Mouse (Mus musculus) CH12.LX (cell line): ENCODE data around the gene Stau1. TPM values are rescaled to one million over a fixed set of nuclear protein-coding genes. Genes with fewer than 3 reads are reported as not detected.

Source experiments
- DNase-seq: peaks from one replicate; pipeline ENCODE4 v3.0.0-alpha.2; 2013; ENCODE audit errors: extremely low read depth
- H3K27ac ChIP-seq: 2 replicates; pipeline ENCODE4 v1.5.1; 2012; ENCODE audit warnings: low read depth, mild to moderate bottlenecking, control low read depth, moderate library complexity; ENCODE audit not compliant: insufficient read depth
- H3K27me3 ChIP-seq: replicated peaks from 2 replicates; pipeline ENCODE3; 2012; ENCODE audit warnings: inconsistent platforms
- H3K36me3 ChIP-seq, 2 experiments: replicated peaks in 1 of 2; 2 replicates each; pipeline versions ENCODE3 to v1.6.1; 2012; ENCODE audit warnings: inconsistent platforms in 1 of 2, low read length in 1 of 2, mild to moderate bottlenecking in 1 of 2, mixed read lengths in 1 of 2, moderate library complexity in 1 of 2; ENCODE audit not compliant: control insufficient read depth in 1 of 2, insufficient read depth in 1 of 2
- H3K4me1 ChIP-seq, 2 experiments: 2 replicates each; pipeline ENCODE4 v1.6.1; 2012; ENCODE audit warnings: inconsistent platforms in 1 of 2, moderate library complexity in 1 of 2; ENCODE audit not compliant: insufficient read depth in 2 of 2, control insufficient read depth in 1 of 2
- H3K4me2 ChIP-seq: 2 replicates; pipeline ENCODE4 v1.6.1; 2012; ENCODE audit warnings: low read depth, mild to moderate bottlenecking, control low read depth; ENCODE audit not compliant: poor library complexity, insufficient read depth, severe bottlenecking
- H3K4me3 ChIP-seq, 3 experiments: fragments of 150-350 bp in 1 of 3; sonication (generic) in 1 of 3; replicated peaks in 1 of 3; 2 replicates each; pipeline versions ENCODE3 to v1.5.1; 2011 to 2012; ENCODE audit warnings: low read depth in 2 of 3, low read length in 2 of 3, mild to moderate bottlenecking in 2 of 3, moderate library complexity in 2 of 3, control low read depth in 1 of 3, improper control_type of control experiment in 1 of 3, inconsistent platforms in 1 of 3, mixed read lengths in 1 of 3; ENCODE audit not compliant: poor library complexity in 1 of 3
- H3K79me2 ChIP-seq: replicated peaks from 2 replicates; pipeline ENCODE4 v1.6.1; 2012; ENCODE audit warnings: mild to moderate bottlenecking, moderate library complexity; ENCODE audit not compliant: control insufficient read depth, poor library complexity, insufficient read depth, severe bottlenecking; ENCODE audit errors: extremely low read depth
- H3K9ac ChIP-seq: 2 replicates; pipeline ENCODE4 v1.6.1; 2012; ENCODE audit warnings: low read depth, mild to moderate bottlenecking, control low read depth, moderate library complexity; ENCODE audit not compliant: insufficient read depth
- H3K9me3 ChIP-seq: replicated peaks from 2 replicates; pipeline ENCODE3; 2012; ENCODE audit warnings: low read length, inconsistent platforms, mixed read lengths
- BHLHE40 ChIP-seq: IDR thresholded peaks from 2 replicates; pipeline ENCODE4 v1.6.1; 2011; ENCODE audit warnings: mild to moderate bottlenecking, low read depth, low read length, improper control_type of control experiment
- CHD1 ChIP-seq: IDR thresholded peaks from 2 replicates; pipeline ENCODE4 v1.6.1; 2012; ENCODE audit warnings: low read depth, low read length, improper control_type of control experiment, inconsistent platforms
- CHD2 ChIP-seq: IDR thresholded peaks from 2 replicates; pipeline ENCODE4 v1.6.1; 2011; ENCODE audit warnings: low read length, improper control_type of control experiment
- CTCF ChIP-seq, 2 experiments: IDR thresholded peaks in 1 of 2; conservative IDR thresholded peaks in 1 of 2; 2 replicates each; pipeline ENCODE4 v1.5.1; 2011 to 2012; ENCODE audit warnings: low read depth in 2 of 2, low read length in 2 of 2, improper control_type of control experiment in 1 of 2, inconsistent platforms in 1 of 2, mild to moderate bottlenecking in 1 of 2, moderate library complexity in 1 of 2
- E2F4 ChIP-seq: IDR thresholded peaks from 2 replicates; pipeline ENCODE4 v1.6.1; 2011; ENCODE audit warnings: low read depth, low read length, improper control_type of control experiment; ENCODE audit not compliant: insufficient replicate concordance
- ELF1 ChIP-seq: IDR thresholded peaks from 2 replicates; pipeline ENCODE4 v1.6.1; 2014; ENCODE audit warnings: low read depth, mild to moderate bottlenecking, inconsistent platforms, low read length, improper control_type of control experiment
- EP300 ChIP-seq: IDR thresholded peaks from 2 replicates; pipeline ENCODE4 v1.6.1; 2011; ENCODE audit warnings: low read length, improper control_type of control experiment
- ETS1 ChIP-seq: conservative IDR thresholded peaks from 2 replicates; pipeline ENCODE4 v1.6.1; 2012; ENCODE audit warnings: low read depth, mild to moderate bottlenecking, inconsistent platforms, low read length, improper control_type of control experiment, moderate library complexity
- GABPA ChIP-seq: IDR thresholded peaks from 2 replicates; pipeline ENCODE4 v1.6.1; 2012; ENCODE audit warnings: low read depth, low read length, improper control_type of control experiment, inconsistent platforms; ENCODE audit not compliant: insufficient replicate concordance
- HCFC1 ChIP-seq: IDR thresholded peaks from 2 replicates; pipeline ENCODE4 v1.6.1; 2012; ENCODE audit warnings: low read depth, mild to moderate bottlenecking, inconsistent platforms, low read length, improper control_type of control experiment
- IRF4 ChIP-seq: IDR thresholded peaks from 2 replicates; pipeline ENCODE4 v1.6.1; 2014; ENCODE audit warnings: low read depth, mild to moderate bottlenecking, inconsistent platforms, low read length, improper control_type of control experiment
- JUN ChIP-seq: IDR thresholded peaks from 2 replicates; pipeline ENCODE4 v1.6.1; 2011; ENCODE audit warnings: low read depth, mild to moderate bottlenecking, low read length, improper control_type of control experiment, moderate library complexity; ENCODE audit not compliant: insufficient read depth
- JUND ChIP-seq: conservative IDR thresholded peaks from 2 replicates; pipeline ENCODE4 v1.6.1; 2011; ENCODE audit warnings: low read depth, low read length, improper control_type of control experiment
- KAT2A ChIP-seq: IDR thresholded peaks from 2 replicates; pipeline ENCODE4 v1.6.1; 2012; ENCODE audit warnings: low read length, improper control_type of control experiment, inconsistent platforms; ENCODE audit not compliant: insufficient replicate concordance
- MAFK ChIP-seq: IDR thresholded peaks from 2 replicates; pipeline ENCODE4 v1.6.1; 2011; ENCODE audit warnings: low read length, improper control_type of control experiment; ENCODE audit not compliant: insufficient replicate concordance
- MAX ChIP-seq: IDR thresholded peaks from 2 replicates; pipeline ENCODE4 v1.6.1; 2011; ENCODE audit warnings: low read length, improper control_type of control experiment
- MAZ ChIP-seq: IDR thresholded peaks from 2 replicates; pipeline ENCODE4 v1.6.1; 2012; ENCODE audit warnings: low read depth, mild to moderate bottlenecking, inconsistent platforms, low read length, improper control_type of control experiment, moderate library complexity
- MEF2A ChIP-seq: IDR thresholded peaks from 2 replicates; pipeline ENCODE4 v1.6.1; 2014; ENCODE audit warnings: low read depth, mild to moderate bottlenecking, inconsistent platforms, low read length, improper control_type of control experiment, borderline replicate concordance
- MXI1 ChIP-seq: IDR thresholded peaks from 2 replicates; pipeline ENCODE4 v1.6.1; 2011; ENCODE audit warnings: mild to moderate bottlenecking, low read depth, low read length, improper control_type of control experiment
- MYC ChIP-seq: IDR thresholded peaks from 2 replicates; pipeline ENCODE4 v1.6.1; 2011; ENCODE audit warnings: low read depth, mild to moderate bottlenecking, improper control_type of control experiment, low read length
- NELFE ChIP-seq: IDR thresholded peaks from 2 replicates; pipeline ENCODE4 v1.6.1; 2011; ENCODE audit warnings: low read depth, low read length, improper control_type of control experiment
- NRF1 ChIP-seq: IDR thresholded peaks from 2 replicates; pipeline ENCODE4 v1.6.1; 2014; ENCODE audit warnings: low read depth, mild to moderate bottlenecking, inconsistent platforms, low read length, improper control_type of control experiment, moderate library complexity
- PAX5 ChIP-seq: IDR thresholded peaks from 2 replicates; pipeline ENCODE4 v1.6.1; 2012; ENCODE audit warnings: low read length, inconsistent platforms, mixed read lengths
- POLR2A ChIP-seq: IDR thresholded peaks from 2 replicates; pipeline ENCODE4 v1.6.1; 2011; ENCODE audit warnings: low read depth, mild to moderate bottlenecking, improper control_type of control experiment, low read length
- POLR2AphosphoS2 ChIP-seq: IDR thresholded peaks from 2 replicates; pipeline ENCODE4 v1.6.1; 2011; ENCODE audit warnings: low read depth, low read length, improper control_type of control experiment
- RAD21 ChIP-seq: IDR thresholded peaks from 2 replicates; pipeline ENCODE4 v1.6.1; 2011; ENCODE audit warnings: low read depth, mild to moderate bottlenecking, low read length, improper control_type of control experiment, moderate library complexity
- RCOR1 ChIP-seq: conservative IDR thresholded peaks from 2 replicates; pipeline ENCODE4 v1.6.1; 2012; ENCODE audit warnings: low read depth, mild to moderate bottlenecking, inconsistent platforms, low read length, improper control_type of control experiment
- SIN3A ChIP-seq: IDR thresholded peaks from 2 replicates; pipeline ENCODE4 v1.6.1; 2012; ENCODE audit warnings: low read length, improper control_type of control experiment, inconsistent platforms
- SMC3 ChIP-seq: IDR thresholded peaks from 2 replicates; pipeline ENCODE4 v1.6.1; 2011; ENCODE audit warnings: low read depth, low read length, improper control_type of control experiment
- TBP ChIP-seq: conservative IDR thresholded peaks from 2 replicates; pipeline ENCODE4 v1.6.1; 2011; ENCODE audit warnings: low read depth, low read length, improper control_type of control experiment
- TCF12 ChIP-seq: IDR thresholded peaks from 2 replicates; pipeline ENCODE4 v1.6.1; 2014; ENCODE audit warnings: low read depth, mild to moderate bottlenecking, inconsistent platforms, low read length, improper control_type of control experiment
- UBTF ChIP-seq: IDR thresholded peaks from 2 replicates; pipeline ENCODE4 v1.6.1; 2012; ENCODE audit warnings: low read depth, mild to moderate bottlenecking, inconsistent platforms, low read length, improper control_type of control experiment, moderate library complexity
- USF1 ChIP-seq: IDR thresholded peaks from 2 replicates; pipeline ENCODE4 v1.6.1; 2014; ENCODE audit warnings: low read depth, mild to moderate bottlenecking, inconsistent platforms, low read length, improper control_type of control experiment
- USF2 ChIP-seq: conservative IDR thresholded peaks from 2 replicates; pipeline ENCODE4 v1.6.1; 2011; ENCODE audit warnings: low read depth, low read length, improper control_type of control experiment
- ZC3H11A ChIP-seq: IDR thresholded peaks from 2 replicates; pipeline ENCODE4 v1.6.1; 2012; ENCODE audit warnings: low read depth, mild to moderate bottlenecking, inconsistent platforms, low read length, improper control_type of control experiment
- ZKSCAN1 ChIP-seq: IDR thresholded peaks from 2 replicates; pipeline ENCODE4 v1.6.1; 2012; ENCODE audit warnings: low read depth, inconsistent platforms, low read length, improper control_type of control experiment, borderline replicate concordance
- ZMIZ1 ChIP-seq: IDR thresholded peaks from 2 replicates; pipeline ENCODE4 v1.6.1; 2012; ENCODE audit warnings: low read depth, mild to moderate bottlenecking, inconsistent platforms, low read length, improper control_type of control experiment
- ZNF384 ChIP-seq: IDR thresholded peaks from 2 replicates; pipeline ENCODE4 v1.6.1; 2012; ENCODE audit warnings: low read depth, low read length, improper control_type of control experiment, inconsistent platforms
- dilution Hi-C: fragments of 300-500 bp; cut with MboI; formaldehyde crosslinking; loops from 2 replicates; pipeline ENCODE4 v1.14.3; 2020; ENCODE audit warnings: low sequenced_read_pairs; ENCODE audit not compliant: extremely low pct_unique_long_range_greater_than_20kb, extremely low pct_ligation_motif_present
- in situ Hi-C: fragments of 300-500 bp; cut with MboI; formaldehyde crosslinking; loops from 3 replicates; pipeline ENCODE4 v1.14.3; 2019; ENCODE audit warnings: low sequenced_read_pairs, low pct_ligation_motif_present, low pct_unique_long_range_greater_than_20kb, mixed read lengths
- polyA plus RNA-seq: library from polyadenylated mRNA; unstranded; fragments of >175 nt; gene quantifications from 2 replicates; pipeline ENCODE4 v1.2.1, GENCODE M21; 2012; ENCODE audit warnings: low read depth; ENCODE audit not compliant: insufficient read length
- total RNA-seq, 2 experiments: library from RNA; depleted of rRNA; stranded (reverse); fragments of 300-350 nt in 1 of 2; fragments of >200 nt in 1 of 2; gene quantifications; 2 replicates each; pipeline ENCODE4 v1.2.3; 2012 to 2014

Gene Stau1
- total RNA-seq (2012; rRNA removed) (10.3 and 10.5 TPM in 2 replicates), total RNA-seq (2014; rRNA removed) (6.9 and 8.0 TPM in 2 replicates), polyA plus RNA-seq (30.7 and 36.2 TPM in 2 replicates)

DNA sequence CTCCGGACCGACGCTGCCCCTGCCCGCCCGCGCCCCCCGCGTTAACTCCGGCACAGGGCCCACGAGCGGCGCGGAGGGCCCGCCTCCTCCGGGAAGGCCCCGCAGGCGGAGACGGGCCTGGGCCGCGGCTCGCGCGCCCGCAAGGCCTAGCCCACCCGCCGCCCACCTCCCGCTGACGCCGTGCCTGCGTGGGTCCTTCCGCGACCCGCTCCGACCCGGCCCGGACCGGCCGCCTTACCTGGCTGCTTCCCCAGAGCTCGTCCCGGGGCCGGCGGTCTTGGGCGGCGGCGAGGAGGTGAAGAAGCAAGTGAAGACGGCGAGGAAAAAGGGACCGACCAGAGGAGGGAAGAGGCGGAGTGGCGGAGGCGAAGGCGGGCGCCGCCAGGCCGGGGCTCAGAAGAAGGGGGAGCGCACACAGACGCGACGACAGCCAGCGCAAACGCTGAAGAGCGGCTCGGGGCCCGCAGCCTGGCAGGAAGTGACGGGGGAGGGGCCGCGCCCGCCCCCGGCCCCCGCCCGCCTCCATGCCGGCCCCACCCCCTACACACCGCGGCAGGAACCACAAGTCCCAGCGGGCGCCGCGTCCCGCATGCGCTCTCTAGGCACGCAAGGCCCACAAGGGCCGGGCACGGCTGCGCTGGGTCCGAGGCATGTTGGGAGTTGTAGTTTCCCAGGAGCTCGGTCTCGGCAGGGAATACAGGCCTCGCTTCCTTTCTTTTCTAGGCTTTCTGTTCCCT, at the start of gene Stau1:
TSS of gene Stau1 (minus strand) at position 504 of the 737 bp plus-strand sequence.
- in situ Hi-C loops (no loop called here), dilution Hi-C loops (no loop called here)
- peak within 1 kb of the TSS; percentile 90 to 93 (median 92) for H3K4me3 ChIP-seq
- peaks cover 0 to 2% of the 10 kb centered on the region in 2 experiments for H3K36me3 ChIP-seq
- no peaks in the 10 kb centered on the region for H3K27me3 ChIP-seq
- H3K4me1 ChIP-seq, result peaks cover 2 to 33% of the 10 kb centered on the region in 2 experiments; a peak in 2 of 4 replicates
- TF ChIP-seq ZNF384 (no peak), KAT2A (peak; percentile 98), CTCF (conservative IDR thresholded peaks at IDR 0.05 in 1 of 2, IDR thresholded peaks at IDR 0.05 in 1 of 2; ENCODE audit: low read depth in 2 of 2, low read length in 2 of 2) (no peak), USF1 (no peak), CHD2 (no peak), MYC (no peak), MEF2A (no peak), NRF1 (peak; percentile 87), E2F4 (no peak), ETS1 (no peak), CHD1 (no peak), ZMIZ1 (peak; percentile 27; the same call in 1 of the 2 replicates), SIN3A (peak; percentile 49), ZKSCAN1 (no peak), MXI1 (no peak; the same call in 1 of the 2 replicates), RAD21 (no peak), EP300 (no peak), BHLHE40 (no peak), ELF1 (peak; percentile 76), UBTF (0 out of 2 replicates have a peak, but pooled peaks have one; percentile 57), POLR2AphosphoS2 (no peak), RCOR1 (no peak), TCF12 (peak; percentile 56; the same call in 1 of the 2 replicates), JUND (no peak), MAX (no peak), HCFC1 (peak; percentile 95), IRF4 (peak; percentile 29; the same call in 1 of the 2 replicates), NELFE (peak; percentile 83), POLR2A (peak; percentile 83), USF2 (no peak), MAZ (peak; percentile 35; the same call in 1 of the 2 replicates), SMC3 (0 out of 2 replicates have a peak, but pooled peaks have one; percentile 3), MAFK (no peak), GABPA (peak; percentile 78; the same call in 1 of the 2 replicates), PAX5 (no peak), JUN (no peak), TBP (peak; percentile 56; the same call in 1 of the 2 replicates), ZC3H11A (no peak)
- H3K79me2 ChIP-seq, result peaks cover 43% of the 10 kb centered on the region
- H3K9ac ChIP-seq, result peak within 1 kb of the TSS; percentile 90
- H3K27ac ChIP-seq, result peak within 1 kb of the TSS; percentile 68
- no peaks in the 10 kb centered on the region for H3K9me3 ChIP-seq
- DNase-seq, result peak; percentile 95
- H3K4me2 ChIP-seq, result peak within 1 kb of the TSS; percentile 100
